Mouse (Mus musculus) kidney, adult 18-20 months (tissue): ENCODE measurements around the gene Vmn2r16.

Experiments used
- DNase-seq: peaks from one replicate; pipeline ENCODE4 v3.0.0; 2021

Vmn2r16 gene

GRCm38 (mm10) chr5:109329862-109330261, at the start of gene Vmn2r16:
TSS of gene Vmn2r16 (plus strand) at chr5:109330162.
- DNase-seq: no peak

GRCm38 (mm10) chr5:109294655-109295054, 35.3 kb upstream of the Vmn2r16 start:
- DNase-seq: no peak

- DNase-seq: no peak
Measured at GRCm38 (mm10) chr5:109297544-109297943, 32.4 kb upstream of the Vmn2r16 start, which contains the start of gene Vmn2r15. TSS of gene Vmn2r15 (minus strand) at chr5:109297644.

- no peak for DNase-seq
Measured at GRCm38 (mm10) chr5:109419388-109419787, 89.4 kb downstream of the Vmn2r16 start, which contains the start of gene Vmn2r17. TSS of gene Vmn2r17 (plus strand) at chr5:109419688.
